Mouse (Mus musculus): ENCODE measurements around the gene Setd3. TPM values are rescaled to one million over a fixed set of nuclear protein-coding genes. Genes with fewer than 3 reads are reported as not detected.

Setd3 gene
- polyA plus RNA-seq, 1 experiment from 2014 or later = 70.6 TPM

GRCm38 (mm10) chr12:108172639-108173038 is 6.5 kb downstream of the Setd3 start:
- Histone ChIP-seq H3K27me3 (no peaks in the 10 kb centered on the region), H3K36me3 (no peaks in the 10 kb centered on the region), H3K4me3 (no peak overlapping the region), H3K9me3 (replicated peaks) (no peaks in the 10 kb centered on the region), H3K27ac (no peak overlapping the region), H3K4me2 (no peak overlapping the region), H3K4me1 (replicated peaks) (peaks cover 46% of the 10 kb centered on the region), H3K9ac (no peak overlapping the region)
- WGBS = 54% methylated on average over 4 of the region's 4 CpGs
- no peak for ATAC-seq (replicated peaks; ENCODE audit: insufficient number of reproducible peaks, insufficient read depth, low FRiP score, low read depth)

GRCm38 (mm10) chr12:108171336-108171735 is 7.8 kb downstream of the Setd3 start:
- H3K4me2 ChIP-seq = no peak overlapping the region
- 0 out of 2 replicates have a peak overlapping the region, but pooled peaks have one; percentile 23 for H3K27ac ChIP-seq
- no peak overlapping the region for H3K9ac ChIP-seq
- no peaks in the 10 kb centered on the region for H3K9me3 ChIP-seq (replicated peaks)
- no peak for ATAC-seq (replicated peaks; ENCODE audit: insufficient number of reproducible peaks, insufficient read depth, low FRiP score, low read depth)
- H3K27me3 ChIP-seq = no peaks in the 10 kb centered on the region
- H3K4me1 ChIP-seq (replicated peaks) = peaks cover 43% of the 10 kb centered on the region
- no peak overlapping the region for H3K4me3 ChIP-seq
- no peaks in the 10 kb centered on the region for H3K36me3 ChIP-seq

GRCm38 (mm10) chr12:108170467-108170866 is 8.6 kb downstream of the Setd3 start:
- no peak overlapping the region for H3K4me3 ChIP-seq
- H3K9me3 ChIP-seq (replicated peaks) = no peaks in the 10 kb centered on the region
- ATAC-seq (replicated peaks; ENCODE audit: insufficient number of reproducible peaks, insufficient read depth, low FRiP score, low read depth) = no peak
- no peak overlapping the region for H3K4me2 ChIP-seq
- H3K36me3 ChIP-seq = no peaks in the 10 kb centered on the region
- H3K27ac ChIP-seq = no peak overlapping the region
- H3K9ac ChIP-seq = no peak overlapping the region
- H3K27me3 ChIP-seq = no peaks in the 10 kb centered on the region
- H3K4me1 ChIP-seq (replicated peaks) = peaks cover 49% of the 10 kb centered on the region
- WGBS = 94% methylated on average over 3 of the region's 3 CpGs

GRCm38 (mm10) chr12:108168909-108169308 is 10.2 kb downstream of the Setd3 start:
- H3K4me2 ChIP-seq = no peak overlapping the region
- ATAC-seq (replicated peaks; ENCODE audit: insufficient number of reproducible peaks, insufficient read depth, low FRiP score, low read depth) = no peak
- peaks cover 46% of the 10 kb centered on the region for H3K4me1 ChIP-seq (replicated peaks)
- H3K9me3 ChIP-seq (replicated peaks) = no peaks in the 10 kb centered on the region
- no peaks in the 10 kb centered on the region for H3K27me3 ChIP-seq
- H3K36me3 ChIP-seq = peaks cover 5% of the 10 kb centered on the region; the same call in 1 of the 2 replicates
- H3K9ac ChIP-seq = no peak overlapping the region
- no peak overlapping the region for H3K4me3 ChIP-seq
- no peak overlapping the region for H3K27ac ChIP-seq
- 53% methylated on average over 3 of the region's 3 CpGs for WGBS

GRCm38 (mm10) chr12:108163706-108164105 is 15.4 kb downstream of the Setd3 start:
- Histone ChIP-seq H3K27me3 (no peaks in the 10 kb centered on the region), H3K9ac (no peak overlapping the region), H3K4me2 (no peak overlapping the region), H3K4me1 (replicated peaks) (peaks cover 12% of the 10 kb centered on the region), H3K4me3 (no peak overlapping the region), H3K27ac (no peak overlapping the region), H3K9me3 (replicated peaks) (no peaks in the 10 kb centered on the region), H3K36me3 (peaks cover 41% of the 10 kb centered on the region)
- ATAC-seq (replicated peaks; ENCODE audit: insufficient number of reproducible peaks, insufficient read depth, low FRiP score, low read depth) = no peak
- 80% methylated on average over 3 of the region's 3 CpGs for WGBS

- Histone ChIP-seq H3K9ac (no peak overlapping the region), H3K4me2 (no peak overlapping the region), H3K27ac (no peak overlapping the region), H3K36me3 (peaks cover 51% of the 10 kb centered on the region), H3K9me3 (replicated peaks) (no peaks in the 10 kb centered on the region), H3K27me3 (no peaks in the 10 kb centered on the region), H3K4me1 (replicated peaks) (peaks cover 11% of the 10 kb centered on the region; the same call in 1 of the 2 replicates), H3K4me3 (no peak overlapping the region)
- no peak for ATAC-seq (replicated peaks; ENCODE audit: insufficient number of reproducible peaks, insufficient read depth, low FRiP score, low read depth)
- WGBS = 95% methylated on average over 1 of the region's 1 CpGs
Measured at GRCm38 (mm10) chr12:108162036-108162435, 17.1 kb downstream of the Setd3 start.

GRCm38 (mm10) chr12:108159863-108160262 is 19.3 kb downstream of the Setd3 start:
- Histone ChIP-seq H3K4me3 (no peak overlapping the region), H3K9ac (no peak overlapping the region), H3K4me2 (no peak overlapping the region), H3K27me3 (no peaks in the 10 kb centered on the region), H3K9me3 (replicated peaks) (no peaks in the 10 kb centered on the region), H3K27ac (no peak overlapping the region), H3K4me1 (replicated peaks) (no peaks in the 10 kb centered on the region), H3K36me3 (peaks cover 59% of the 10 kb centered on the region)
- no peak for ATAC-seq (replicated peaks; ENCODE audit: insufficient number of reproducible peaks, insufficient read depth, low FRiP score, low read depth)

GRCm38 (mm10) chr12:108152743-108153142 is 26.4 kb downstream of the Setd3 start:
- H3K9ac ChIP-seq = no peak overlapping the region
- ATAC-seq (replicated peaks; ENCODE audit: insufficient number of reproducible peaks, insufficient read depth, low FRiP score, low read depth) = no peak
- WGBS = 84% methylated on average over 2 of the region's 2 CpGs

GRCm38 (mm10) chr12:108149764-108150163 is 29.4 kb downstream of the Setd3 start:
- Histone ChIP-seq H3K9me3 (replicated peaks) (no peaks in the 10 kb centered on the region), H3K4me2 (no peak overlapping the region), H3K27me3 (no peaks in the 10 kb centered on the region), H3K4me3 (no peak overlapping the region), H3K27ac (no peak overlapping the region), H3K9ac (no peak overlapping the region), H3K4me1 (replicated peaks) (peaks cover 7% of the 10 kb centered on the region), H3K36me3 (peaks cover 15% of the 10 kb centered on the region; the same call in 1 of the 2 replicates)
- 73% methylated on average over 3 of the region's 3 CpGs for WGBS
- ATAC-seq (replicated peaks; ENCODE audit: insufficient number of reproducible peaks, insufficient read depth, low FRiP score, low read depth) = no peak

More at GRCm38 (mm10) chr12:108152743-108153142, 26.4 kb downstream of the Setd3 start:
- H3K9me3 ChIP-seq (replicated peaks) = no peaks in the 10 kb centered on the region
- no peak overlapping the region for H3K4me2 ChIP-seq
- H3K4me1 ChIP-seq (replicated peaks) = peaks cover 7% of the 10 kb centered on the region
- H3K36me3 ChIP-seq = peaks cover 24% of the 10 kb centered on the region
- no peaks in the 10 kb centered on the region for H3K27me3 ChIP-seq
- no peak overlapping the region for H3K27ac ChIP-seq
- no peak overlapping the region for H3K4me3 ChIP-seq

GRCm38 (mm10) chr12:108145198-108145597 is 33.9 kb downstream of the Setd3 start:
- no peak overlapping the region for H3K4me2 ChIP-seq
- H3K27me3 ChIP-seq = no peaks in the 10 kb centered on the region
- no peak overlapping the region for H3K4me3 ChIP-seq
- H3K4me1 ChIP-seq (replicated peaks) = peaks cover 7% of the 10 kb centered on the region
- H3K36me3 ChIP-seq = peaks cover 10% of the 10 kb centered on the region; the same call in 1 of the 2 replicates
- no peak for ATAC-seq (replicated peaks; ENCODE audit: insufficient number of reproducible peaks, insufficient read depth, low FRiP score, low read depth)
- H3K27ac ChIP-seq = no peak overlapping the region
- 95% methylated on average over 3 of the region's 3 CpGs for WGBS
- H3K9me3 ChIP-seq (replicated peaks) = no peaks in the 10 kb centered on the region
- H3K9ac ChIP-seq = no peak overlapping the region

GRCm38 (mm10) chr12:108143624-108144498 is 35.3 kb downstream of the Setd3 start:
- Histone ChIP-seq H3K4me3 (no peak overlapping the region), H3K4me1 (replicated peaks) (peaks cover 1% of the 10 kb centered on the region; the same call in 1 of the 2 replicates), H3K36me3 (peaks cover 10% of the 10 kb centered on the region; the same call in 1 of the 2 replicates), H3K9ac (no peak overlapping the region), H3K4me2 (no peak overlapping the region), H3K27ac (no peak overlapping the region), H3K9me3 (replicated peaks) (no peaks in the 10 kb centered on the region), H3K27me3 (no peaks in the 10 kb centered on the region)
- ATAC-seq (replicated peaks; ENCODE audit: insufficient number of reproducible peaks, insufficient read depth, low FRiP score, low read depth) = no peak
- WGBS = 87% methylated on average over 5 of the region's 5 CpGs
